Mouse (Mus musculus): Measurements from ENCODE around the gene Ano10. TPM values are rescaled to one million over a fixed set of nuclear protein-coding genes. Genes with fewer than 3 reads are reported as not detected.

Gene Ano10
- total and polyA plus RNA-seq, 2 experiments: 12.2 to 13.5 TPM

GRCm38 (mm10) chr9:122193361-122193760 is 100.9 kb downstream of the Ano10 start:
- 74% methylated on average over 5 of the region's 5 CpGs for WGBS
- Histone ChIP-seq H3K27me3 (ENCODE audit: control insufficient read depth, insufficient read depth, low read length) (no peaks in the 10 kb centered on the region), H3K4me3 (ENCODE audit: insufficient read depth, low read depth, low read length) (no peak overlapping the region), H3K27ac (replicated peaks; ENCODE audit: insufficient read depth, low read depth, low read length) (no peak overlapping the region), H3K9ac (ENCODE audit: low read depth, low read length) (no peak overlapping the region), H3K36me3 (ENCODE audit: control insufficient read depth, insufficient read depth, low read length) (no peaks in the 10 kb centered on the region), H3K4me1 (ENCODE audit: control insufficient read depth, insufficient read depth, low read length) (0 out of 2 replicates have a peak, but pooled peaks cover 2% of the 10 kb centered on the region), H3K79me2 (ENCODE audit: control insufficient read depth, insufficient read depth, low read length) (no peaks in the 10 kb centered on the region)
- no peak for DNase-seq (ENCODE audit: extremely low read depth, low read depth, low spot score)
- TF ChIP-seq POLR2A (IDR thresholded peaks at IDR 0.05; ENCODE audit: extremely low read depth, insufficient read depth, low read length) (no peak), CTCF (IDR thresholded peaks at IDR 0.05; ENCODE audit: low read depth, low read length) (no peak)

- no peak for DNase-seq (ENCODE audit: extremely low read depth, low read depth, low spot score)
- peak; percentile 26; the same call in 1 of the 2 replicates for TF ChIP-seq CTCF (IDR thresholded peaks at IDR 0.05; ENCODE audit: low read depth, low read length)
- TF ChIP-seq POLR2A (IDR thresholded peaks at IDR 0.05; ENCODE audit: extremely low read depth, insufficient read depth, low read length): no peak
- Histone ChIP-seq H3K36me3 (ENCODE audit: control insufficient read depth, insufficient read depth, low read length) (no peaks in the 10 kb centered on the region), H3K4me1 (ENCODE audit: control insufficient read depth, insufficient read depth, low read length) (peaks cover 17% of the 10 kb centered on the region), H3K79me2 (ENCODE audit: control insufficient read depth, insufficient read depth, low read length) (no peaks in the 10 kb centered on the region), H3K4me3 (ENCODE audit: insufficient read depth, low read depth, low read length) (no peak overlapping the region), H3K27ac (replicated peaks; ENCODE audit: insufficient read depth, low read depth, low read length) (no peak overlapping the region), H3K9ac (ENCODE audit: low read depth, low read length) (no peak overlapping the region), H3K27me3 (ENCODE audit: control insufficient read depth, insufficient read depth, low read length) (no peaks in the 10 kb centered on the region)
- WGBS: 62% methylated on average over 1 of the region's 1 CpGs
Measured at GRCm38 (mm10) chr9:122188724-122189123, 105.5 kb downstream of the Ano10 start.

GRCm38 (mm10) chr9:122187451-122187921 is 106.7 kb downstream of the Ano10 start:
- Histone ChIP-seq H3K4me1 (ENCODE audit: control insufficient read depth, insufficient read depth, low read length) (peaks cover 17% of the 10 kb centered on the region), H3K27ac (replicated peaks; ENCODE audit: insufficient read depth, low read depth, low read length) (peak overlapping the region; percentile 30; the same call in 1 of the 2 replicates), H3K36me3 (ENCODE audit: control insufficient read depth, insufficient read depth, low read length) (no peaks in the 10 kb centered on the region), H3K9ac (ENCODE audit: low read depth, low read length) (no peak overlapping the region), H3K79me2 (ENCODE audit: control insufficient read depth, insufficient read depth, low read length) (no peaks in the 10 kb centered on the region), H3K4me3 (ENCODE audit: insufficient read depth, low read depth, low read length) (no peak overlapping the region), H3K27me3 (ENCODE audit: control insufficient read depth, insufficient read depth, low read length) (no peaks in the 10 kb centered on the region)
- 33% methylated on average over 7 of the region's 7 CpGs for WGBS
- TF ChIP-seq CTCF (IDR thresholded peaks at IDR 0.05; ENCODE audit: low read depth, low read length): no peak
- no peak for TF ChIP-seq POLR2A (IDR thresholded peaks at IDR 0.05; ENCODE audit: extremely low read depth, insufficient read depth, low read length)
- peak; percentile 67 for DNase-seq (ENCODE audit: extremely low read depth, low read depth, low spot score)

GRCm38 (mm10) chr9:122186643-122187226 is 107.5 kb downstream of the Ano10 start:
- Histone ChIP-seq H3K4me1 (ENCODE audit: control insufficient read depth, insufficient read depth, low read length) (peaks cover 17% of the 10 kb centered on the region), H3K36me3 (ENCODE audit: control insufficient read depth, insufficient read depth, low read length) (no peaks in the 10 kb centered on the region), H3K9ac (ENCODE audit: low read depth, low read length) (no peak overlapping the region), H3K4me3 (ENCODE audit: insufficient read depth, low read depth, low read length) (no peak overlapping the region), H3K27me3 (ENCODE audit: control insufficient read depth, insufficient read depth, low read length) (no peaks in the 10 kb centered on the region), H3K79me2 (ENCODE audit: control insufficient read depth, insufficient read depth, low read length) (no peaks in the 10 kb centered on the region), H3K27ac (replicated peaks; ENCODE audit: insufficient read depth, low read depth, low read length) (peak overlapping the region; percentile 33)
- TF ChIP-seq POLR2A (IDR thresholded peaks at IDR 0.05; ENCODE audit: extremely low read depth, insufficient read depth, low read length): no peak
- no peak for TF ChIP-seq CTCF (IDR thresholded peaks at IDR 0.05; ENCODE audit: low read depth, low read length)
- 78% methylated on average over 1 of the region's 1 CpGs for WGBS
- no peak for DNase-seq (ENCODE audit: extremely low read depth, low read depth, low spot score)

DNA sequence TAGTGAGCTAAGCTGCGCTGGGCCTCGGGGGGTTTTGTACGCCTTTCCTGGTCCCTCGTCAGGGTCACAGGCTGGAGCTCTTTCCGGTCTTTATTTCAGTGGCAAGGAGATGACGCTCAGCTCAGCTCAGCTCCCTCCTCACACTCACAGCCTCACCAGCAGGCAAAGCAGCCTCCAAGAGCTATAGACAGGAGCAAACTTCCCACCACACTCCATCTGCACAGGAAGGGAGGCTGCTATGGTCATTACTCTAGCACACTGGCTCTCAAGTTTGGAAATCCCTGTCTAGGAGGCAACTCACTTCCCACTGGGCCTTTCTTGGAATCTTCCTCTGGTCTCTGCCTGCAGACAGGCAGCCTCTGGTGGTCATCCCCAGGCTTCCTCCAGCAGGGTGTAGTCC is 108.3 kb downstream of the Ano10 start:
- H3K36me3 ChIP-seq (ENCODE audit: control insufficient read depth, insufficient read depth, low read length): no peaks in the 10 kb centered on the region
- H3K27ac ChIP-seq (replicated peaks; ENCODE audit: insufficient read depth, low read depth, low read length): peak overlapping the region; percentile 18; the same call in 1 of the 2 replicates
- H3K27me3 ChIP-seq (ENCODE audit: control insufficient read depth, insufficient read depth, low read length): no peaks in the 10 kb centered on the region
- WGBS: 92% methylated on average over 6 of the region's 6 CpGs
- no peak for DNase-seq (ENCODE audit: extremely low read depth, low read depth, low spot score)
- TF ChIP-seq CTCF (IDR thresholded peaks at IDR 0.05; ENCODE audit: low read depth, low read length) (no peak), POLR2A (IDR thresholded peaks at IDR 0.05; ENCODE audit: extremely low read depth, insufficient read depth, low read length) (no peak)
- H3K4me1 ChIP-seq (ENCODE audit: control insufficient read depth, insufficient read depth, low read length): peaks cover 17% of the 10 kb centered on the region
- no peak overlapping the region for H3K9ac ChIP-seq (ENCODE audit: low read depth, low read length)
- H3K4me3 ChIP-seq (ENCODE audit: insufficient read depth, low read depth, low read length): no peak overlapping the region
- H3K79me2 ChIP-seq (ENCODE audit: control insufficient read depth, insufficient read depth, low read length): no peaks in the 10 kb centered on the region

DNA sequence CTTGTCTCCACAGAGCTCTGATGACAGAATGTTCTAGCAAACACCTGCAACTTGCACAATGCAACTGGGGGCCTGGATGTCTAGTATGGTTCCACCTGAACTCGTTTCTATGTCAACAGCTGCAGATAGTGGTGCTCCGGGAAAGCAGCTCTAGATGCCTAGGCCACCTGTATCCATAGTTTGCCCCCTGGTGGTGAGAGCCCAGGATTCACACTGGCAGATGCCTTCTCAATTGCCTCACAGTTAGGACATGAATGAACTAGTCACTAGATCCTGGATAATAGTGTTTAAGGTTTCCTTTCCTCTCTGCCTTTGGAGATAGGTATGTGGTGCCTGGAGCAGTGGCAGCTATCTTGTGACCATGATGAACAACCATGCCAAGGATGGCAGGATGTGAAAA is 109.2 kb downstream of the Ano10 start:
- Histone ChIP-seq H3K27me3 (ENCODE audit: control insufficient read depth, insufficient read depth, low read length) (no peaks in the 10 kb centered on the region), H3K36me3 (ENCODE audit: control insufficient read depth, insufficient read depth, low read length) (no peaks in the 10 kb centered on the region), H3K79me2 (ENCODE audit: control insufficient read depth, insufficient read depth, low read length) (no peaks in the 10 kb centered on the region), H3K4me3 (ENCODE audit: insufficient read depth, low read depth, low read length) (no peak overlapping the region), H3K9ac (ENCODE audit: low read depth, low read length) (no peak overlapping the region), H3K4me1 (ENCODE audit: control insufficient read depth, insufficient read depth, low read length) (peaks cover 17% of the 10 kb centered on the region), H3K27ac (replicated peaks; ENCODE audit: insufficient read depth, low read depth, low read length) (no peak overlapping the region)
- TF ChIP-seq POLR2A (IDR thresholded peaks at IDR 0.05; ENCODE audit: extremely low read depth, insufficient read depth, low read length) (no peak), CTCF (IDR thresholded peaks at IDR 0.05; ENCODE audit: low read depth, low read length) (peak; percentile 87)
- WGBS: 2% methylated on average over 2 of the region's 2 CpGs
- DNase-seq (ENCODE audit: extremely low read depth, low read depth, low spot score): peak; percentile 64
